15 mouse cellular contexts compared by ENCODE assay signal in the genomic region with DNA sequence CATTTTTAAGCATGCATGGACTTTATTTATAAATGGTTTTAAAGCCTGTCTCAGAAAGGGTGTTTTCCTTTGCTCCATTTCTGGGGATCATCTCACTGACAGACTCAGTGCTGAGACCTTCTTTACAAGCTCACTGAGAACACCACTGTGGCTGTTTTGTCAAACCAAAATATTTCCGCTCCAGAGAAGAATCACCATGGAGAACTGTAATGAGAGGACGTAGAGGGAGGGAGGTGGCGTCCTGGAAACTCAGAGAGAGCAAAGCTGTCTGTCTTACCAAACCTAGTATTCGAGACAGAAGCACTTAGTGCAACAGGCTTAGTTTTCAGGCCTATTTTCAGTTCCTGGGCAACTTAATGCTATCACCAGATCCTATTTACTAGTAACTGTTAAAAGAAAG.
DNase-seq lines count a peak whose midpoint lies in the region; ATAC-seq and TF ChIP-seq lines count a peak whose summit lies in the region.
"Had no signal": no experiment of that assay in that cellular context is flagged by ENCODE, and none has a peak within 500 bp of the region (broad histone marks: within the 10 kb centered on the region; RNA-seq: fewer than 3 reads in every experiment).

No protein-coding gene starts in this region.

- DNase-seq in forebrain, embryonic 10.5 days (ENCODE audit: extremely low spot score, low spot score): no peak
- DNase-seq in right cerebral cortex, postnatal 10 days (ENCODE audit: low spot score in 2 of 2): peak; percentile 28 to 47
- DNase-seq in right cerebral cortex, postnatal 36 days (ENCODE audit: low spot score in 2 of 2): no peak
- DNase-seq in hindbrain, postnatal 0 days (ENCODE audit: low spot score): peak; percentile 71
- peak; percentile 76 for DNase-seq in retina, postnatal 1 day
- DNase-seq in thymus, postnatal 10 days (ENCODE audit: low spot score in 2 of 2): no peak
- DNase-seq: adrenal gland, postnatal 10 days; gastrocnemius, postnatal 36 days; heart, postnatal 14 days; kidney, adult 8-10 months had no signal

- WGBS in forebrain, embryonic 12.5 days: 25% methylated on average over 4 of the region's 4 CpGs
- 40% methylated on average over 4 of the region's 4 CpGs for WGBS in forebrain, embryonic 10.5 days
- WGBS in hindbrain, postnatal 0 days: 19% methylated on average over 4 of the region's 4 CpGs

- H3K4me1 ChIP-seq in forebrain, embryonic 12.5 days: peaks cover 12% of the 10 kb centered on the region
- peaks cover 20% of the 10 kb centered on the region for H3K4me1 ChIP-seq in forebrain, embryonic 10.5 days
- H3K4me1 ChIP-seq in hindbrain, postnatal 0 days (ENCODE audit: insufficient read depth, low read length): 0 out of 2 replicates have a peak, but pooled peaks cover 5% of the 10 kb centered on the region

- H3K9ac ChIP-seq in forebrain, embryonic 12.5 days: no peak overlapping the region
- no peak overlapping the region for H3K9ac ChIP-seq in hindbrain, postnatal 0 days (replicated peaks; ENCODE audit: low read length)
- H3K9ac ChIP-seq: liver, embryonic 14.5 days had no signal

- H3K4me3 ChIP-seq in forebrain, embryonic 12.5 days (replicated peaks): no peak overlapping the region
- H3K4me3 ChIP-seq in forebrain, embryonic 10.5 days: no peak overlapping the region
- H3K4me3 ChIP-seq in hindbrain, postnatal 0 days (ENCODE audit: low read length): no peak overlapping the region
- H3K4me3 ChIP-seq: left cerebral cortex, adult 2 months had no signal

- no peak for TF ChIP-seq CTCF in hindbrain, postnatal 0 days (IDR thresholded peaks at IDR 0.05; ENCODE audit: low read depth)

- ATAC-seq in forebrain, embryonic 12.5 days (ENCODE audit: low FRiP score): peak; percentile 65; the same call in 1 of the 2 replicates
- peak; percentile 94 for ATAC-seq in hindbrain, postnatal 0 days
- ATAC-seq in megakaryocyte progenitor cell, adult 5-6 weeks (replicated peaks; ENCODE audit: poor library complexity): no peak
- ATAC-seq: Patski had no signal

- H3K27me3 ChIP-seq in forebrain, embryonic 12.5 days: no peaks in the 10 kb centered on the region
- H3K27me3 ChIP-seq in forebrain, embryonic 10.5 days (ENCODE audit: poor library complexity, severe bottlenecking): no peaks in the 10 kb centered on the region
- no peaks in the 10 kb centered on the region for H3K27me3 ChIP-seq in hindbrain, postnatal 0 days (ENCODE audit: insufficient read depth, low read length)
- H3K27me3 ChIP-seq: Patski had no signal

- H3K9me3 ChIP-seq in forebrain, embryonic 12.5 days: no peaks in the 10 kb centered on the region
- H3K9me3 ChIP-seq in forebrain, embryonic 10.5 days: no peaks in the 10 kb centered on the region
- H3K9me3 ChIP-seq in hindbrain, postnatal 0 days (ENCODE audit: low read length): no peaks in the 10 kb centered on the region; the same call in 1 of the 2 replicates

- H3K4me2 ChIP-seq in forebrain, embryonic 12.5 days: no peak overlapping the region
- H3K4me2 ChIP-seq in hindbrain, postnatal 0 days (ENCODE audit: low read depth, low read length): no peak overlapping the region

- no peak overlapping the region for H3K27ac ChIP-seq in forebrain, embryonic 12.5 days
- no peak overlapping the region; the same call in 1 of the 2 replicates for H3K27ac ChIP-seq in forebrain, embryonic 10.5 days
- peak overlapping the region; percentile 70 for H3K27ac ChIP-seq in hindbrain, postnatal 0 days
- H3K27ac ChIP-seq: liver, embryonic 14.5 days had no signal

- H3K36me3 ChIP-seq in forebrain, embryonic 12.5 days (replicated peaks): no peaks in the 10 kb centered on the region
- no peaks in the 10 kb centered on the region for H3K36me3 ChIP-seq in forebrain, embryonic 10.5 days (replicated peaks)
- H3K36me3 ChIP-seq in hindbrain, postnatal 0 days (ENCODE audit: insufficient read depth, low read length): no peaks in the 10 kb centered on the region

Comparison
In these comparisons a context has a peak if more than half of its experiments do, and no peak if none do; other contexts are left out.
1. DNase-seq: peak in right cerebral cortex, postnatal 10 days (2 of 2), hindbrain, postnatal 0 days (single experiment) and retina, postnatal 1 day (single experiment); none in forebrain, embryonic 10.5 days (single experiment), right cerebral cortex, postnatal 36 days (0 of 2) and thymus, postnatal 10 days (0 of 2).